Mouse (Mus musculus): Measurements from ENCODE around the gene Nktr. TPM values are rescaled to one million over a fixed set of nuclear protein-coding genes. Genes with fewer than 3 reads are reported as not detected.

Gene Nktr
- polyA plus RNA-seq, 1 experiment from 2014 or later = 61.7 TPM

- WGBS = 11% methylated on average over 9 of the region's 12 CpGs
- no peaks in the 10 kb centered on the region for H3K36me3 ChIP-seq (ENCODE audit: control insufficient read depth, insufficient read depth, low read length)
- H3K4me3 ChIP-seq (ENCODE audit: low read depth, low read length) = no peak overlapping the region
- no peak overlapping the region for H3K27ac ChIP-seq (replicated peaks; ENCODE audit: low read depth, low read length)
- no peaks in the 10 kb centered on the region for H3K4me1 ChIP-seq (ENCODE audit: control insufficient read depth, insufficient read depth, low read length)
- DNase-seq (ENCODE audit: low spot score) (peak; percentile 56), ATAC-seq (ENCODE audit: low read depth) (peak; percentile 64)
- H3K9ac ChIP-seq (ENCODE audit: low read depth, low read length) = no peak overlapping the region
- no peaks in the 10 kb centered on the region for H3K9me3 ChIP-seq (ENCODE audit: control insufficient read depth, low read length)
- no peaks in the 10 kb centered on the region for H3K27me3 ChIP-seq (replicated peaks; ENCODE audit: control insufficient read depth, insufficient read depth, low read length)
- no peak overlapping the region for H3K4me2 ChIP-seq (ENCODE audit: low read depth, low read length)
Measured at GRCm38 (mm10) chr9:121797722-121798121, 78.8 kb downstream of the Nktr start.

GRCm38 (mm10) chr9:121798887-121799520 lies 80.0 kb downstream of the Nktr start:
- H3K27ac ChIP-seq (replicated peaks; ENCODE audit: low read depth, low read length) = no peak overlapping the region
- H3K4me1 ChIP-seq (ENCODE audit: control insufficient read depth, insufficient read depth, low read length) = no peaks in the 10 kb centered on the region
- H3K4me3 ChIP-seq (ENCODE audit: low read depth, low read length) = no peak overlapping the region
- 0 out of 2 replicates have a peak overlapping the region, but pooled peaks have one; percentile 25 for H3K9ac ChIP-seq (ENCODE audit: low read depth, low read length)
- no peaks in the 10 kb centered on the region for H3K36me3 ChIP-seq (ENCODE audit: control insufficient read depth, insufficient read depth, low read length)
- DNase-seq (ENCODE audit: low spot score) (no peak), ATAC-seq (ENCODE audit: low read depth) (peak; percentile 16; the same call in 1 of the 2 replicates)
- 54% methylated on average over 3 of the region's 6 CpGs for WGBS
- no peak overlapping the region for H3K4me2 ChIP-seq (ENCODE audit: low read depth, low read length)
- H3K9me3 ChIP-seq (ENCODE audit: control insufficient read depth, low read length) = no peaks in the 10 kb centered on the region
- H3K27me3 ChIP-seq (replicated peaks; ENCODE audit: control insufficient read depth, insufficient read depth, low read length) = no peaks in the 10 kb centered on the region

GRCm38 (mm10) chr9:121802747-121803146 lies 83.8 kb downstream of the Nktr start:
- no peaks in the 10 kb centered on the region for H3K9me3 ChIP-seq (ENCODE audit: control insufficient read depth, low read length)
- no peak overlapping the region for H3K27ac ChIP-seq (replicated peaks; ENCODE audit: low read depth, low read length)
- no peak overlapping the region for H3K4me2 ChIP-seq (ENCODE audit: low read depth, low read length)
- H3K27me3 ChIP-seq (replicated peaks; ENCODE audit: control insufficient read depth, insufficient read depth, low read length) = no peaks in the 10 kb centered on the region
- no peak overlapping the region for H3K9ac ChIP-seq (ENCODE audit: low read depth, low read length)
- no peaks in the 10 kb centered on the region for H3K4me1 ChIP-seq (ENCODE audit: control insufficient read depth, insufficient read depth, low read length)
- 55% methylated on average over 7 of the region's 7 CpGs for WGBS
- DNase-seq (ENCODE audit: low spot score) = no peak
- H3K36me3 ChIP-seq (ENCODE audit: control insufficient read depth, insufficient read depth, low read length) = no peaks in the 10 kb centered on the region
- ATAC-seq (ENCODE audit: low read depth) = no peak
- H3K4me3 ChIP-seq (ENCODE audit: low read depth, low read length) = no peak overlapping the region

Other genes with a start within 250 kb of the Nktr start
- gene Cck, start 223.5 kb upstream of the Nktr start, polyA plus RNA-seq (2014; fragmentation: Nextera tagmentation; extraction: Ambion mirVana) = 8.6 and 9.0 TPM in 2 replicates
- 0.84 and 1.7 TPM in 2 replicates for gene Lyzl4, start 77.1 kb upstream of the Nktr start, polyA plus RNA-seq (2014; fragmentation: Nextera tagmentation; extraction: Ambion mirVana)
- gene Vipr1, start 76.5 kb upstream of the Nktr start, polyA plus RNA-seq (2014; fragmentation: Nextera tagmentation; extraction: Ambion mirVana) = 0.26 and 0.64 TPM in 2 replicates
- 10.9 and 12.4 TPM in 2 replicates for gene Sec22c, start 13.7 kb upstream of the Nktr start, polyA plus RNA-seq (2014; fragmentation: Nextera tagmentation; extraction: Ambion mirVana)
- 149 and 159 TPM in 2 replicates for gene Ss18l2, start 8.8 kb upstream of the Nktr start, polyA plus RNA-seq (2014; fragmentation: Nextera tagmentation; extraction: Ambion mirVana)
- 20.1 and 20.6 TPM in 2 replicates for gene Zfp651, start 40.2 kb downstream of the Nktr start, polyA plus RNA-seq (2014; fragmentation: Nextera tagmentation; extraction: Ambion mirVana)
- 35.7 and 41.1 TPM in 2 replicates for gene Klhl40, start 58.4 kb downstream of the Nktr start, polyA plus RNA-seq (2014; fragmentation: Nextera tagmentation; extraction: Ambion mirVana)
- 3.7 and 5.1 TPM in 2 replicates for gene Hhatl, start 73.3 kb downstream of the Nktr start, polyA plus RNA-seq (2014; fragmentation: Nextera tagmentation; extraction: Ambion mirVana)
- 1.7 and 2.0 TPM in 2 replicates for gene Ccdc13, start 120.3 kb downstream of the Nktr start, polyA plus RNA-seq (2014; fragmentation: Nextera tagmentation; extraction: Ambion mirVana)
- gene Higd1a, start 139.2 kb downstream of the Nktr start, polyA plus RNA-seq (2014; fragmentation: Nextera tagmentation; extraction: Ambion mirVana) = 185 and 192 TPM in 2 replicates
- 0.28 and 0.89 TPM in 2 replicates for gene Ackr2, start 179.2 kb downstream of the Nktr start, polyA plus RNA-seq (2014; fragmentation: Nextera tagmentation; extraction: Ambion mirVana)
- 0.11 TPM in 1 of 2 replicates, not detected in the other for gene Cyp8b1, start 197.1 kb downstream of the Nktr start, polyA plus RNA-seq (2014; fragmentation: Nextera tagmentation; extraction: Ambion mirVana)
- 4.9 and 7.0 TPM in 2 replicates for gene Fam198a, start 231.8 kb downstream of the Nktr start, polyA plus RNA-seq (2014; fragmentation: Nextera tagmentation; extraction: Ambion mirVana)

Measured in embryonic facial prominence, embryonic 14.5 days (tissue).